Mouse (Mus musculus) urinary bladder, postnatal 0 days (tissue): ENCODE results near the gene Gm7356. TPM values are rescaled to one million over a fixed set of nuclear protein-coding genes. Genes with fewer than 3 reads are reported as not detected.

Experiments used
- polyA plus RNA-seq: library from polyadenylated mRNA; unstranded; fragments of >200 nt; fragmentation: Nextera tagmentation; extraction: Ambion mirVana; gene quantifications from 2 replicates; pipeline ENCODE4 v1.2.1, GENCODE M21; 2015

Gene Gm7356
- polyA plus RNA-seq = not detected in 2 replicates

DNA sequence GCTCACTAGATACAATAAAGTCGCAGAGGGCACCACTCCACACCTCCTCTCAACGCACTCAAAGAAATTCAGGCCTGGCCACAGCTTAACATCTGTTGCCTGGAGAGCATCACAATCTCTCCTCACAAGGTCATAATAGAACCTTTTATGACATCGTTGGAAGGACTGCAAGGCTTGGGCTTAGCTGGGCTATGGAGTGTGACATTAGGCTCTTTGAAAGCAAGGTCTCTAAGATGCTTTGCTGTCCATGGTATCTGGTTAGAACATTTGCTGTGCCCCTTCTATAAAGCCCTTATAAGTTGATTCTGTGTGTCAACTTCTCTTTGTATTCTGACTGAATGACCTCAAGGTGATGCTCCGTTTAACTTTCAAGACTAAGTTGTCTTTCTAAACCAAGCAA, at the start of gene Gm7356:
Gene Gm7356 (minus strand): TSS at position 101 of the 400 bp plus-strand sequence.

Other genes starting within 250 kb of the Gm7356 start
- 56.7 and 71.7 TPM in 2 replicates for gene Afdn, start 243.2 kb downstream of the Gm7356 start, polyA plus RNA-seq
- gene Tcte2, start 241.9 kb downstream of the Gm7356 start, polyA plus RNA-seq = 2.3 and 3.1 TPM in 2 replicates
- not detected in 2 replicates for gene Gm7168, start 55.3 kb downstream of the Gm7356 start, polyA plus RNA-seq
- gene Gm7358, start 55.8 kb upstream of the Gm7356 start, polyA plus RNA-seq = not detected in 2 replicates
- 0.65 and 1.1 TPM in 2 replicates for gene Dact2, start 200.6 kb upstream of the Gm7356 start, polyA plus RNA-seq